Mouse (Mus musculus) intestine, embryonic 15.5 days (tissue): ENCODE results near the gene Pafah1b1. TPM values are rescaled to one million over a fixed set of nuclear protein-coding genes. Genes with fewer than 3 reads are reported as not detected.

Experiments
- ATAC-seq: fragments of 200-750 bp; cut with Nextera tagmentation; 2 replicates; pipeline ENCODE4 v1.8.0; 2017; ENCODE audit warnings: moderate TSS enrichment, moderate library complexity
- H3K27ac ChIP-seq: fragments of 300-500 bp; sonication (generic); 2 replicates; pipeline ENCODE4 v1.5.1; 2015; ENCODE audit warnings: mild to moderate bottlenecking, inconsistent platforms
- H3K27me3 ChIP-seq: fragments of 300-500 bp; sonication (generic); replicated peaks from 2 replicates; pipeline ENCODE4 v1.6.1; 2015; ENCODE audit warnings: inconsistent platforms
- H3K36me3 ChIP-seq: fragments of 300-500 bp; sonication (generic); 2 replicates; pipeline ENCODE4 v1.6.1; 2015; ENCODE audit warnings: inconsistent platforms
- H3K4me1 ChIP-seq: fragments of 300-500 bp; sonication (generic); replicated peaks from 2 replicates; pipeline ENCODE4 v1.6.1; 2015; ENCODE audit warnings: inconsistent platforms
- H3K4me2 ChIP-seq: fragments of 300-500 bp; sonication (generic); replicated peaks from 2 replicates; pipeline ENCODE4 v1.6.1; 2015; ENCODE audit warnings: mild to moderate bottlenecking, inconsistent platforms
- H3K4me3 ChIP-seq: fragments of 300-500 bp; sonication (generic); replicated peaks from 2 replicates; pipeline ENCODE4 v1.5.1; 2015; ENCODE audit warnings: inconsistent platforms
- H3K9ac ChIP-seq: fragments of 300-500 bp; sonication (generic); 2 replicates; pipeline ENCODE4 v1.6.1; 2015; ENCODE audit warnings: inconsistent platforms
- H3K9me3 ChIP-seq: fragments of 300-500 bp; sonication (generic); 2 replicates; pipeline ENCODE4 v1.6.1; 2016; ENCODE audit warnings: inconsistent platforms
- WGBS: fragments of 180-500 bp; shearing (Covaris S2); methylation state at CpG from one replicate; pipeline ENCODE4 v1.1.7; 2015; 5-methylcytosine and 5-hydroxymethylcytosine counted together
- polyA plus RNA-seq: library from polyadenylated mRNA; unstranded; fragments of >200 nt; fragmentation: Nextera tagmentation; extraction: Ambion mirVana; gene quantifications from 2 replicates; pipeline ENCODE4 v1.2.1, GENCODE M21; 2015

The Pafah1b1 gene
- polyA plus RNA-seq, 1 experiment from 2014 or later: 55.8 TPM

- Histone ChIP-seq H3K9ac (no peak overlapping the region), H3K4me2 (no peak overlapping the region), H3K4me3 (no peak overlapping the region), H3K27me3 (no peaks in the 10 kb centered on the region), H3K27ac (no peak overlapping the region), H3K4me1 (peaks cover 3% of the 10 kb centered on the region; the same call in 1 of the 2 replicates), H3K36me3 (no peaks in the 10 kb centered on the region), H3K9me3 (no peaks in the 10 kb centered on the region)
- no peak for ATAC-seq
- WGBS: 86% methylated on average over 3 of the region's 3 CpGs
These were observed 8.4 kb downstream of the Pafah1b1 start for GRCm38 (mm10) chr11:74715971-74716525.

- Histone ChIP-seq H3K4me3 (no peak overlapping the region), H3K27ac (no peak overlapping the region), H3K9me3 (no peaks in the 10 kb centered on the region), H3K9ac (no peak overlapping the region), H3K4me1 (no peaks in the 10 kb centered on the region), H3K36me3 (no peaks in the 10 kb centered on the region), H3K4me2 (no peak overlapping the region), H3K27me3 (no peaks in the 10 kb centered on the region)
- ATAC-seq: no peak
- WGBS: 82% methylated on average over 1 of the region's 1 CpGs
These were observed 13.8 kb downstream of the Pafah1b1 start for GRCm38 (mm10) chr11:74710671-74711070.

- Histone ChIP-seq H3K4me2 (no peak overlapping the region), H3K36me3 (no peaks in the 10 kb centered on the region), H3K4me1 (no peaks in the 10 kb centered on the region), H3K27me3 (no peaks in the 10 kb centered on the region), H3K27ac (no peak overlapping the region), H3K9ac (no peak overlapping the region), H3K9me3 (no peaks in the 10 kb centered on the region), H3K4me3 (no peak overlapping the region)
- WGBS: 43% methylated on average over 1 of the region's 1 CpGs
- no peak for ATAC-seq
These were observed 15.7 kb downstream of the Pafah1b1 start for GRCm38 (mm10) chr11:74708781-74709180.

- Histone ChIP-seq H3K4me1 (no peaks in the 10 kb centered on the region), H3K36me3 (0 out of 2 replicates have a peak, but pooled peaks cover under 1% of the 10 kb centered on the region), H3K27ac (no peak overlapping the region), H3K9ac (no peak overlapping the region), H3K27me3 (no peaks in the 10 kb centered on the region), H3K9me3 (no peaks in the 10 kb centered on the region), H3K4me3 (no peak overlapping the region), H3K4me2 (no peak overlapping the region)
- ATAC-seq: no peak
- 94% methylated on average over 2 of the region's 2 CpGs for WGBS
These were observed 20.4 kb downstream of the Pafah1b1 start for GRCm38 (mm10) chr11:74704068-74704467.

GRCm38 (mm10) chr11:74699505-74699904, 25.0 kb downstream of the Pafah1b1 start:
- Histone ChIP-seq H3K36me3 (peaks cover 12% of the 10 kb centered on the region; the same call in 1 of the 2 replicates), H3K4me2 (no peak overlapping the region), H3K4me3 (no peak overlapping the region), H3K9me3 (no peaks in the 10 kb centered on the region), H3K27ac (no peak overlapping the region), H3K9ac (no peak overlapping the region), H3K27me3 (no peaks in the 10 kb centered on the region), H3K4me1 (no peaks in the 10 kb centered on the region)
- 93% methylated on average over 2 of the region's 2 CpGs for WGBS
- no peak for ATAC-seq

- 51% methylated on average over 1 of the region's 1 CpGs for WGBS
- H3K27ac ChIP-seq: no peak overlapping the region
- peaks cover under 1% of the 10 kb centered on the region; the same call in 1 of the 2 replicates for H3K36me3 ChIP-seq
- no peaks in the 10 kb centered on the region for H3K9me3 ChIP-seq
- ATAC-seq: no peak
- no peaks in the 10 kb centered on the region for H3K4me1 ChIP-seq
- no peak overlapping the region for H3K4me2 ChIP-seq
- no peaks in the 10 kb centered on the region for H3K27me3 ChIP-seq
- H3K4me3 ChIP-seq: no peak overlapping the region
- H3K9ac ChIP-seq: no peak overlapping the region
These were observed 32.3 kb downstream of the Pafah1b1 start for GRCm38 (mm10) chr11:74692151-74692550.

- 78% methylated on average over 4 of the region's 4 CpGs for WGBS
- H3K4me1 ChIP-seq: no peaks in the 10 kb centered on the region
These were observed 49.3 kb downstream of the Pafah1b1 start for GRCm38 (mm10) chr11:74675156-74675555.

GRCm38 (mm10) chr11:74674713-74675112, 49.8 kb downstream of the Pafah1b1 start:
- 96% methylated on average over 8 of the region's 8 CpGs for WGBS

More at GRCm38 (mm10) chr11:74675156-74675555, 49.3 kb downstream of the Pafah1b1 start:
- no peak for ATAC-seq
- Histone ChIP-seq H3K27ac (no peak overlapping the region), H3K4me2 (no peak overlapping the region), H3K27me3 (no peaks in the 10 kb centered on the region), H3K36me3 (peaks cover 12% of the 10 kb centered on the region), H3K9me3 (no peaks in the 10 kb centered on the region), H3K9ac (no peak overlapping the region), H3K4me3 (no peak overlapping the region)

GRCm38 (mm10) chr11:74673561-74673960, 50.9 kb downstream of the Pafah1b1 start:
- 88% methylated on average over 1 of the region's 1 CpGs for WGBS
- no peaks in the 10 kb centered on the region for H3K27me3 ChIP-seq
- no peaks in the 10 kb centered on the region for H3K4me1 ChIP-seq
- H3K9me3 ChIP-seq: no peaks in the 10 kb centered on the region
- ATAC-seq: no peak
- peaks cover 20% of the 10 kb centered on the region for H3K36me3 ChIP-seq
- no peak overlapping the region for H3K4me2 ChIP-seq
- no peak overlapping the region for H3K9ac ChIP-seq
- H3K4me3 ChIP-seq: no peak overlapping the region
- no peak overlapping the region for H3K27ac ChIP-seq

More at GRCm38 (mm10) chr11:74674713-74675112, 49.8 kb downstream of the Pafah1b1 start:
- Histone ChIP-seq H3K4me3 (no peak overlapping the region), H3K9me3 (no peaks in the 10 kb centered on the region), H3K27me3 (no peaks in the 10 kb centered on the region), H3K9ac (no peak overlapping the region), H3K4me2 (no peak overlapping the region), H3K27ac (no peak overlapping the region), H3K36me3 (peaks cover 12% of the 10 kb centered on the region), H3K4me1 (no peaks in the 10 kb centered on the region)
- no peak for ATAC-seq

GRCm38 (mm10) chr11:74672901-74673513, 51.5 kb downstream of the Pafah1b1 start:
- peaks cover 19% of the 10 kb centered on the region for H3K36me3 ChIP-seq
- H3K27me3 ChIP-seq: no peaks in the 10 kb centered on the region
- H3K27ac ChIP-seq: no peak overlapping the region
- ATAC-seq: no peak
- no peak overlapping the region for H3K4me3 ChIP-seq
- H3K9me3 ChIP-seq: no peaks in the 10 kb centered on the region
- H3K4me2 ChIP-seq: no peak overlapping the region
- H3K9ac ChIP-seq: no peak overlapping the region
- H3K4me1 ChIP-seq: no peaks in the 10 kb centered on the region
- 76% methylated on average over 6 of the region's 6 CpGs for WGBS

GRCm38 (mm10) chr11:74671839-74672238, 52.6 kb downstream of the Pafah1b1 start:
- no peaks in the 10 kb centered on the region for H3K27me3 ChIP-seq
- no peak for ATAC-seq
- no peaks in the 10 kb centered on the region for H3K9me3 ChIP-seq

GRCm38 (mm10) chr11:74671013-74671412, 53.5 kb downstream of the Pafah1b1 start:
- Histone ChIP-seq H3K27me3 (no peaks in the 10 kb centered on the region), H3K4me1 (no peaks in the 10 kb centered on the region), H3K4me3 (no peak overlapping the region), H3K27ac (no peak overlapping the region), H3K9me3 (no peaks in the 10 kb centered on the region), H3K36me3 (peaks cover 33% of the 10 kb centered on the region), H3K9ac (no peak overlapping the region), H3K4me2 (no peak overlapping the region)
- WGBS: 92% methylated on average over 1 of the region's 1 CpGs
- no peak for ATAC-seq

More at GRCm38 (mm10) chr11:74671839-74672238, 52.6 kb downstream of the Pafah1b1 start:
- Histone ChIP-seq H3K4me1 (no peaks in the 10 kb centered on the region), H3K27ac (no peak overlapping the region), H3K36me3 (peaks cover 25% of the 10 kb centered on the region), H3K4me3 (no peak overlapping the region), H3K9ac (no peak overlapping the region), H3K4me2 (no peak overlapping the region)
- WGBS: 82% methylated on average over 5 of the region's 5 CpGs

GRCm38 (mm10) chr11:74670151-74670550, 54.3 kb downstream of the Pafah1b1 start:
- H3K4me3 ChIP-seq: no peak overlapping the region

More at GRCm38 (mm10) chr11:74670151-74670550, 54.3 kb downstream of the Pafah1b1 start:
- Histone ChIP-seq H3K27me3 (no peaks in the 10 kb centered on the region), H3K4me1 (no peaks in the 10 kb centered on the region), H3K36me3 (peaks cover 40% of the 10 kb centered on the region), H3K4me2 (no peak overlapping the region), H3K9ac (no peak overlapping the region), H3K27ac (no peak overlapping the region), H3K9me3 (no peaks in the 10 kb centered on the region)
- ATAC-seq: no peak
